Mouse (Mus musculus) activated CD4-positive, CD25-positive, alpha-beta regulatory T cell, adult 4 months (primary cell): Measurements from ENCODE around the gene Ccdc167. TPM values are rescaled to one million over a fixed set of nuclear protein-coding genes. Genes with fewer than 3 reads are reported as not detected.

Source experiments
- ATAC-seq: one replicate; pipeline ENCODE4 v1.8.0; 2017
- polyA plus RNA-seq, 2 experiments: library from polyadenylated mRNA; unstranded; fragments of 100-300 nt; shearing (Covaris generic); gene quantifications; one replicate each; pipeline ENCODE4 v1.2.1; 2017

The Ccdc167 gene
- polyA plus RNA-seq, 2 experiments from 2014 or later, result 7.1 to 9.3 TPM

- ATAC-seq, result no peak
Measured at GRCm38 (mm10) chr17:29684275-29684674, 32.6 kb downstream of the Ccdc167 start.

DNA sequence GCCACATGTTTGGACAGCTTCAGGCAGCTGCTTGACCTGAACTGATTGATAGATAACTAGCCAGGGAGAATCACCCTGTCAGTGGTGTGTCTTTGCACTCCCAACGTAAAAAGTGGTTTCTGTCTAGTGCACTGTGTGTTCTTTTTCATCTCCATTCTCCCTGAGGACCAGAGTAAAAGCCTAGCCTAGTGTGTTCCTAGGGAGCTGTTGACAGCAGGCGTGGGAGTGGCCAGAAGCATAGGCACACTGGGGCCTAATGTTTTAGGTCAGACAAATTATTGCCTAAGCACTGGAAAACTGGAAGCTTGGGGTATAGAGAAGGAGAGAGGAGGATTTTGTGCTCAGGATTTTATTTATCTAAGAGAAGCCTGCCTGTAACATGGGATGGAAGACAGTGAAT lies 33.7 kb downstream of the Ccdc167 start:
- no peak for ATAC-seq

GRCm38 (mm10) chr17:29682261-29682660 lies 34.6 kb downstream of the Ccdc167 start:
- no peak for ATAC-seq

DNA sequence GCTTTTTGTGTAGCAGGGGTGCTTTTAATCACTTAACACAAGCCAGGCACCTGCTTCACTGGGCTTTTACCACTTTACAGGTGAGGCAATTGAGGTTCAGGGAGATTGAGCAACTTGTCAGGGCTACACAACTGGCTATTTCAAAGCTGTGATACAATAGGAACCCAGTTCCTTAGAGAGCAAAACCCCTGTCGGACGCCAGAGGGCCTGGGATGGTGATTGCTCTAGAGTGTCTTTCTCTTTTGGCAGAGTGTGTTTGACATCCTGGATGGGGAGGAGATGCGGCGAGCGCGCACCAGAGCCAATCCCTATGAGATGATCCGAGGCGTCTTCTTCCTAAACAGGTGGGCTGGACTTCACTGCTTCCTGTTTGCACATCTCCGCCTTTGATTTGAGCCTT lies 35.2 kb downstream of the Ccdc167 start:
- no peak for ATAC-seq

GRCm38 (mm10) chr17:29680921-29681320 lies 35.9 kb downstream of the Ccdc167 start:
- no peak for ATAC-seq

DNA sequence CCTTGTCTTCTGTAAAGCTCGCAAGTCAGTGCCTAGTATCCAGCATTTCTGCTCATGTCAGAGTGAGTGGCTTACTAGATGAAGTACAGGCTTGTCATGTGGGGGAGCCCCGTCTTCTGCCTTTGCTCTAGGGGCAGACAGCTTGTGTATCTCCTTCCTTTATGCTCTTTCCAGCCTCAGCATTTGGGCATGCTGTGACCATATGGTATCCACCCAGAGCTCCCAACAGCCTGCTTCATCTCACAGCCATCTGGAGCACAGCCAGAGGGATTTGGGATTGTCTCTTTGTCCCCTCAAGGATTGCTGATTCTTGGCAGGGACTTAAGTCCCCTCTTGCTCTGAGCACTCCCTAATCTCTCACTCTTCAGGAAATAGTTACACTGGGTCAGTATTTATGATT lies 36.7 kb downstream of the Ccdc167 start:
- ATAC-seq, result no peak

DNA sequence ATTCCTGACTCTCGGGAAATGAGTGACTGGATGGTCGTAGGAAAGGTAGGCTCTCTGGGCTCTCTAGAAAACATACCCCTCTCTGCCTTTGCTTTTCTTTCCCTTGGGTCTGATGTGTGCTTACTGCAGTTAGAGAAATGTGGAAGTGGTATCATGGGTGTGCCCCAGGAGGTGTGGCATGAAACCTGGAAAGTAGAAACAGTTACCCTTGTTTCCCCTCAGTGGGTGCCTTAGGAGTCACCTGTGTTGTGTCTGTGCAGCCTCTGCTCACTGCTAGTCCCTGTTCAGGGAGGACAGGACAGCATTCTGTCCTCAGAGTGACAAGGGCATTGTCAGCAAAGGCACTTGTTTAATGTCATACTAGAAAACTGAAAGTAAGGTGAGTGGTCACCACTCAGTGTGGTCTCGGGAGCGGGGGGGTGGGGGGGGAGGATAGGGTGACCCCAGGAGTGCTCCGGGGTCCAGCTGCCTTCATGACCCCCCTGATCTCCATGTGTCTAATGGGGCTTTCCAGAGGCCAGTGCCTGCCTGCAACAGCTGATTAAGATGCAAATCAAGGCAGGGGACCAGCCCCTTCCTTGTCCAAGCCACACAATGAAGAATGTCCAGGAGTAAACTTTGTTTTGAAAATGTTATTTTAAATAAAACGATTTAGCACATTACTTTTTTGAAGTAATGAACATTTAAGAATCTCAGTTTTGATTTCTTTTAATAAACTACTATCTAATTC lies 37.6 kb downstream of the Ccdc167 start:
- no peak for ATAC-seq

GRCm38 (mm10) chr17:29678526-29678925 lies 38.3 kb downstream of the Ccdc167 start:
- no peak for ATAC-seq

- ATAC-seq, result no peak
Measured at GRCm38 (mm10) chr17:29673325-29673724, 43.5 kb downstream of the Ccdc167 start.

DNA sequence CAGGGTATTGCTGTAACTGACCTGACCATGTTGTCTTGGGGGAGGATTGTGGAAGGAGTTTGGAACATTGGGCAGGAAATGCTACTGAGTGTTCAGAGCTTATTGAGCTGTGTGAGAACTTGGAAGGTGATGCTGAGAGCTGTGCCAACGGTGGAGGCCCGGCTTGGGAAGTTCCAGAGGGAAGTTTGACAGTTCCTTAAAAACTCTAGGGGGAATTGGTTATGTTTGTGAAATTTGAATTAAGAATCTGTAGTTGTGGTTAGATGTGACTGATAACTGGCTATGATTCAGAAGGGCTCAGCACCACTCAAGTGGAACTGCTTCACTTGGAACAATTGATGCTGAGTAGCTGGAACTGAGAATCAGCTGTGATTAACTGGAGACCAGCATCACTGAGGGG lies 45.8 kb downstream of the Ccdc167 start:
- no peak for ATAC-seq

- peak; percentile 28 for ATAC-seq
Measured at GRCm38 (mm10) chr17:29669936-29670335, 46.9 kb downstream of the Ccdc167 start.

GRCm38 (mm10) chr17:29669030-29669429 lies 47.8 kb downstream of the Ccdc167 start:
- ATAC-seq, result no peak

DNA sequence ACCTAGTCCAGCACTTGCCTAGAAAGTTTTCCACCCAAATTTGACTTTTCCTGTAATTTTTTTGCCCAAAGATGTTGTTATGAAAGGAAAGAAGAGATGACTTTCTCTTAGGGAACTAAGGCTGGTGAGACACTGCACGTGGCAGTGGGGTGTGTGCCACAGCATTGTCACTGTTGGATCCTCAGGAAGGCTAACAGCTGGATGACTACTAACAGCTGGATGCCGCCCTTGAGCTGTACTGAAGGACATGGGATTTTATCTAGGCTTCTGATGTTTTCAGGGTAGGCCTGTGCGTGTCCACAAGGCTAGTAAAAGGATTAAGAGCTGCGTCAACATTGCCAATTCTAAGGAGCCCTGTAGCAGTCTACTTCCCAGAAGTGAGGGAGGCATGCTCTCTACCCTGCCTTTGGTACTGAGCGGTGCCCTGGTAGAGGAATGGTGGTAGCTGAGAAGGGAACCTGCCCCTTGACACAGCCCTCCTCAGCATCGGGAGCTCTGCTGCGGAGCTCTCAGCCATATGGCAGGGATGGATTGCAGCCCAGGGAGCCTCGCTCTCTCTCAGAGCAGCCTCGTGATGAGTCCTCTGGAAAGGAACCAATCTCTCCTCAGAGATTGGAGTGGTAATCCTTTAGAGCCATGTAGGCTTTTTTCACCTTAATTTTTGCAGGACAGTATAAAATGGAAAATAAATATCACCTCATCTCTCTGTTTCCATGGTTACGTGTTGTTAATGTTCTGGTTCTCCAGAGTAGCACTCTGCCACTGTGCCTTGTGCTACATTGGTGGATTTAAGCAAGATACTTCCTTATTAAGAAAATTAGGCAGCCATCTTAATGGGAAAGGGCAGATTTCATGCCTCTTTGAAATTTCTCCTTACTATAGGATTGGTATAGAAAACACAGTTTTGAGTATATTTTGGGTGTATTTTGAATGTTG lies 48.5 kb downstream of the Ccdc167 start:
- ATAC-seq, result no peak

- no peak for ATAC-seq
Measured at GRCm38 (mm10) chr17:29662145-29662544, 54.7 kb downstream of the Ccdc167 start.

GRCm38 (mm10) chr17:29660762-29661391 lies 56.0 kb downstream of the Ccdc167 start:
- ATAC-seq, result peak; percentile 48

DNA sequence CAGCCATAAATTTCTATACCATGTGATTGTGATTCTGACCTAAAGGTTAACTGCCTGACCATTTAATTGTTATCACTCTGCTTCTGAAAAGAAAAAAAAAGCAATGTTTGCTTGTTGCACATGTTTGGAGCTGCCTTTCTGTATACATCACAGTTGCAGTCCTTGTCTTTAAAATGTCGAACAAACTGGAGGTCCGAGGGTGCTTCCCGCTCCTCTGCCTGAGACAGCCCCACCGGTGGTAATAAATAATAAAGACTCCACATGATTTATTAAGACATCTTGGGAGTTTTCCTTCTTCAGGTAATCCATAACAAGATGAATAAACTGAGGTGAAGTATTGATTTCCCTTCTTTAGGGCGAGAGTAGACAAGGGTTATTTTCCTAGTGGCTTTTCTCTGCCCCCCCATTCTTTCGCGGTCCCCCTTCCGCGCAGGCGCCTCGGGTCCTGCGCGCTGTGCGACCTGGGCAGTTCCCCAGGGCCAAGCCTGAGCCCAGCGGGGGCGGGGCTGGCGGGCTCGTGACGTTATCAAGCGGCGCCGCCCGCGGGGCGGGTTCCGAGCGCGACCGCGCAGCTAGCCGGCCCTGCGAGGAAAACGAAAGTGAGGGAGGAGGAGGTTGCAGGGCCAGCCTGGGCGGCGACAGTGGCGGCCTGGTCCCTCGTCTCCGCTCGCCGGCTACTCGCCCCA lies 56.6 kb downstream of the Ccdc167 start, which contains the start of gene Cmtr1:
Gene Cmtr1, plus strand, starts transcription at position 520 of the 686 bp plus-strand sequence.
- peak; percentile 82 for ATAC-seq

GRCm38 (mm10) chr17:29658249-29658648 lies 58.6 kb downstream of the Ccdc167 start:
- no peak for ATAC-seq

DNA sequence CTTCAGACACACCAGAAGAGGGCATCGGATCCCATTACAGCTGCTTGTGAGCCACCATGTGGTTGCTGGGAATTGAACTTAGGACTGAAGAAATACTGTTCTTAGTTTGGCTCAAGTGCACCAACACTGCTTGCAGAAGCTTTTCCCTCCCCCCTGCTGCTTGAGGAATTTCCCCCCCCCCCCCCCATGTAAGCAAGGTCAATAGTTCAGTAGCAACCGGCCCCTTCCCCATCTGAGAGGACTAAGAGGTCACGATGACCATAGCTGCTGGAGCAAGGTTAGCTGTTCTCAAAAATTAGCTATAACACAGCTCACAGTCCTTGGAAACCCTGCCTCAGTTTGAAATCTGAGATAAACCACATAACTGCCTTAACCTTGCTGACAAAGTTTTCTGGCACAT lies 74.6 kb downstream of the Ccdc167 start:
- no peak for ATAC-seq

DNA sequence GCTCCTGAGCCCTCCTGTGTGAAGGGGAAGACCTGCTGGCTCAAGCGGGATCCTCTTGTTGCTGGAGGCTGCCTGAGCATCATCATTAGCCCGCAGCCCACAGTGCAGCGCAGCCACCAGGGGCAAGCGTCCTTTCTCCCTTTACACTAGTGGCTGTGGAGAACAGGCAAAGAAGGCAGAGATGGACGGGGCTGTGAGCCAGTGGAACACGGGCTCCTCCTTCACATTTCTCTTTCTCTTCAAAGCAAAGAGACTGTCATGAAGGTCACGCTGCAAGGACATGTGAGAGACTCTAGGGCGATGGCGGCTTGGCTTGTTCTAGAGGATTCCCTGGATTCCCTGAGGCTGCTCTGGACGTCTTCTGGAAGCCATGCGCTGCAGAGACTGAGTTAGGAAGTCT lies 75.9 kb downstream of the Ccdc167 start:
- ATAC-seq, result no peak

- no peak for ATAC-seq
Measured at GRCm38 (mm10) chr17:29637895-29638294, 78.9 kb downstream of the Ccdc167 start.

DNA sequence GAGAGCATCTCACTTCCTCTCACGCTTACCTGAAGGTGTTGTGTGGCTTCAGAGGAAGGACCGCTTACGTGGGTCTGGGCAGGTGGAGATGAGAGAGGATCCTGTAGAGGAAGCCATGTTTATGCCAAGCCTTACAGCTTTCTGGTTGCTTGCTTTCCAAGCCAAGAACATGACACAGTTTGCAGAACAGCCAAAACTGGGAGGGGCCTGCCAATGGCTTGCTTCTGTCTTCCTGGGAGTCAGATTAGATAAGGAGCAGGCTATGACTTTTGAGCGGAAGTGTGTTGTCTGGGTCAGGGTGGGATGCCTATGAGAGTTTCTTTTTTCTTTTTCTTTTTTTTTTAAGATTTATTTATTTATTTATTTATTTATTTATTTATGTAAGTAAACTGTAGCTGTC lies 79.5 kb downstream of the Ccdc167 start:
- no peak for ATAC-seq
